Mouse (Mus musculus) ES-Bruce4 (cell line): ENCODE data around the gene Akap7. TPM values are rescaled to one million over a fixed set of nuclear protein-coding genes. Genes with fewer than 3 reads are reported as not detected.
"Not testable (repeated sequence)": the region's sequence is repeated elsewhere in the genome, so short reads cannot be mapped to it uniquely, and the experiment has no call there.

ENCODE experiments used
- H3K27ac ChIP-seq: 2 replicates; pipeline ENCODE4 v1.5.1; 2012; ENCODE audit warnings: low read length, inconsistent platforms; ENCODE audit not compliant: insufficient read depth
- H3K27me3 ChIP-seq: 2 replicates; pipeline ENCODE4 v1.6.1; 2012; ENCODE audit warnings: mild to moderate bottlenecking, low read length, inconsistent platforms; ENCODE audit not compliant: control insufficient read depth, poor library complexity, insufficient read depth, severe bottlenecking
- H3K36me3 ChIP-seq: 2 replicates; pipeline ENCODE4 v1.6.1; 2012; ENCODE audit warnings: inconsistent platforms, mild to moderate bottlenecking, low read length, moderate library complexity; ENCODE audit not compliant: control insufficient read depth, poor library complexity, insufficient read depth, severe bottlenecking
- H3K4me1 ChIP-seq: one replicate; pipeline ENCODE4 v1.8.1; 2011; ENCODE audit warnings: low read length; ENCODE audit not compliant: control insufficient read depth, insufficient read depth
- H3K4me3 ChIP-seq: 2 replicates; pipeline ENCODE4 v1.5.1; 2011; ENCODE audit warnings: low read depth, mild to moderate bottlenecking, low read length
- H3K9ac ChIP-seq: 2 replicates; pipeline ENCODE4 v1.6.1; 2012; ENCODE audit warnings: low read depth, mild to moderate bottlenecking, inconsistent platforms; ENCODE audit not compliant: poor library complexity, severe bottlenecking
- H3K9me3 ChIP-seq: replicated peaks from 2 replicates; pipeline ENCODE4 v1.6.1; 2012; ENCODE audit warnings: mild to moderate bottlenecking, low read length, inconsistent platforms; ENCODE audit not compliant: control insufficient read depth, poor library complexity, insufficient read depth, severe bottlenecking
- CTCF ChIP-seq: IDR thresholded peaks from one replicate; pipeline ENCODE4 v1.8.1; 2011; ENCODE audit warnings: low read depth, low read length
- EP300 ChIP-seq: IDR thresholded peaks from 2 replicates; pipeline ENCODE4 v1.6.1; 2011; ENCODE audit warnings: low read depth, low read length; ENCODE audit not compliant: insufficient read depth
- POLR2A ChIP-seq: IDR thresholded peaks from one replicate; pipeline ENCODE4 v1.8.1; 2011; ENCODE audit warnings: low read length; ENCODE audit not compliant: insufficient read depth
- polyA plus RNA-seq: library from polyadenylated mRNA; stranded (reverse); fragments of >200 nt; gene quantifications from 2 replicates; pipeline ENCODE4 v1.2.4, GENCODE M21; 2011; ENCODE audit warnings: low read depth; ENCODE audit not compliant: missing spikeins, insufficient read depth, insufficient read length

The Akap7 gene
- polyA plus RNA-seq, 1 experiment = 69.8 TPM

- Histone ChIP-seq H3K9ac (no peak overlapping the region), H3K9me3 (peaks cover 3% of the 10 kb centered on the region; the same call in 1 of the 2 replicates), H3K36me3 (no peaks in the 10 kb centered on the region), H3K27me3 (no peaks in the 10 kb centered on the region), H3K27ac (no peak overlapping the region), H3K4me3 (no peak overlapping the region), H3K4me1 (peaks cover 2% of the 10 kb centered on the region)
- no peak for TF ChIP-seq EP300
- no peak for TF ChIP-seq POLR2A
- no peak for TF ChIP-seq CTCF
Observed at GRCm38 (mm10) chr10:25191166-25191565, 116.5 kb downstream of the Akap7 start.

DNA sequence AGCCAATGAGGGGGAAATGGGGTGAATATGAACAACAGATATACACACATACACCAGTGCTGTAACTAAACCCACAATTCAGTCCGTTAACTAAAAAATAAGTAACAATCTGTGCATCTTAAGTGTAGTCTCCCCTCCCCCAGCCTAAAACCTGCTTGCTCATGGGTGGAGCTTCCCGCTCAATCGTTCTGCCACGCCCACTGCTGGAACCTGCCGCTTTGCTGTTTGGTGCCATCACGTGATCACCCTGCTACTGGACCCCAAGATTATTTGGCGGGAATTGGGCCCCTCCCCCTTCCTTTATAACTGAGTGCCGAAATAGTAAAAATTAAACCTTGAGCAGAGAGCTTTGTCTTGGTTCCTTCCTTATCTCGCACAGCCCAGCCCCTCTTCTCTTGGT lies 121.4 kb downstream of the Akap7 start:
- TF ChIP-seq EP300 = 0 out of 2 replicates have a peak, but pooled peaks have one; percentile 45
- not testable (repeated sequence) for H3K4me1 ChIP-seq, H3K4me3 ChIP-seq, H3K27me3 ChIP-seq, H3K9ac ChIP-seq, H3K36me3 ChIP-seq, H3K9me3 ChIP-seq, H3K27ac ChIP-seq

- Histone ChIP-seq H3K9me3 (no peaks in the 10 kb centered on the region), H3K36me3 (no peaks in the 10 kb centered on the region), H3K27me3 (no peaks in the 10 kb centered on the region), H3K27ac (peak overlapping the region; percentile 4; the same call in 1 of the 2 replicates), H3K9ac (no peak overlapping the region), H3K4me1 (no peaks in the 10 kb centered on the region), H3K4me3 (no peak overlapping the region)
- TF ChIP-seq EP300 = no peak
- no peak for TF ChIP-seq POLR2A
Observed at GRCm38 (mm10) chr10:25185691-25186090, 122.0 kb downstream of the Akap7 start.

DNA sequence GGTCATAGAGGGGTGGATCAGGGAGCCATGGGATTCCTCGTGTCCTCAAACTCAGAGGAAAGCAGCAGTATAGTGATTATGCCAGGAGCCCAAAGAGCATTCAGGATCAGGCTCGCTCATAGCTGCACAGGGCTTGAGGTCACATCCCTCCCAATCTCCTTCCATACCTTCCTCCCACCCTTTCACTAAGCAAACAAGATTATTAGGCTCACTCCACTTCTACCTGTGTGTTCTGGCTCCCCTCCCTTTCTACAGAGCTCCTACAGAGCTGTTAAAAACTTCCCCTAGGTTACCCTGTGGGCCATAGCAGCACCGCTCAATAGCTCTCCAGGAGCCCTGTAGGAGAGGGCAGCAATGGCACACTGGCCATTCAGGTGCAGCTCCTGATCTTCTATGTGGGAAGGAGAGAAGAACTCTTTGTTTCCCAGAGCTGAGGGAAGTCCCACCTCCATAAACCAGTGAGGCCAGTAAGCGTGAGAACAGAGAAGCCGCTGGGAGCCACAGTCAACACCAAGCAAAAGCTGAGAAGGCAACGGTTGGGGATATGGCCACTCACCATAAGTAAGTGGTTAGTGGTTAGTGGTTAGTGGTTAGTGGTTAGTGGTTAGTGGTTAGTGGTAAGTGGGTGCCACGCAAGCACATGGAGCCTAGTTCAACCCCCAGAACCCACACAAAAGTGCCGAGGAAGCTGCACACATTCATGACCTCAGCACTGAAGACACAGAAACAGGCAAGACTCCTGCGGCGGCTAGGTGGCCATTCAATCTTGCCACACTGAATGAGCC lies 122.7 kb downstream of the Akap7 start:
- no peak overlapping the region for H3K4me3 ChIP-seq
- no peak overlapping the region for H3K27ac ChIP-seq
- H3K9me3 ChIP-seq = no peaks in the 10 kb centered on the region
- H3K9ac ChIP-seq = no peak overlapping the region
- H3K36me3 ChIP-seq = no peaks in the 10 kb centered on the region
- H3K27me3 ChIP-seq = no peaks in the 10 kb centered on the region
- H3K4me1 ChIP-seq = no peaks in the 10 kb centered on the region
- TF ChIP-seq EP300 (no peak), POLR2A (no peak), CTCF (no peak)

- Histone ChIP-seq H3K9me3 (no peaks in the 10 kb centered on the region), H3K4me3 (no peak overlapping the region), H3K36me3 (no peaks in the 10 kb centered on the region), H3K27me3 (no peaks in the 10 kb centered on the region), H3K27ac (no peak overlapping the region), H3K4me1 (no peaks in the 10 kb centered on the region), H3K9ac (no peak overlapping the region)
- TF ChIP-seq CTCF (no peak), EP300 (no peak), POLR2A (no peak)
Observed at GRCm38 (mm10) chr10:25183271-25183670, 124.4 kb downstream of the Akap7 start.

GRCm38 (mm10) chr10:25179030-25179429 lies 128.6 kb downstream of the Akap7 start:
- TF ChIP-seq EP300 = no peak
- no peak for TF ChIP-seq CTCF
- TF ChIP-seq POLR2A = no peak
- no peak overlapping the region for H3K9ac ChIP-seq

DNA sequence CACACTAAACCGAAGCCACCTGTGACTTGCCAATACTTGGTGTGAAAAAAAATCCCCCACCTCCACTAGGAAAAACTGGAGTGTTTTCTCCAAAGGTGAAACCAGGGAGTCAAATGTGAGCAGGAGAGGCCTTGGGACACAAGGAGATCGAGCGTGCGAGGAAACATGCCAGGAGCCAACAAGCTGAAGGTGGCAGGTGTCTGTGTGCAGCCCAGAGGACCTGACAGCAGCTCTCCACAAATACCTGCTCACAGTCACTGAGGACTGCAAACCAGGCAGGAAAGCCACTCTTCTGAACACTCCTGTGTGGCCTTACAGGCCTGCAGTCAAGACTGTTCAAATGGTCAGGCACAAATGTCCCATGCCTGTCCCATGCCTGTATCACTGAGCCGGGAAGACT lies 130.4 kb downstream of the Akap7 start:
- no peak overlapping the region for H3K27ac ChIP-seq
- no peaks in the 10 kb centered on the region for H3K9me3 ChIP-seq
- H3K4me3 ChIP-seq = no peak overlapping the region
- no peak overlapping the region for H3K9ac ChIP-seq
- no peaks in the 10 kb centered on the region for H3K4me1 ChIP-seq
- H3K27me3 ChIP-seq = no peaks in the 10 kb centered on the region
- H3K36me3 ChIP-seq = no peaks in the 10 kb centered on the region
- TF ChIP-seq POLR2A (no peak), CTCF (no peak), EP300 (no peak)

More at GRCm38 (mm10) chr10:25179030-25179429, 128.6 kb downstream of the Akap7 start:
- Histone ChIP-seq H3K9me3 (no peaks in the 10 kb centered on the region), H3K27me3 (no peaks in the 10 kb centered on the region), H3K4me3 (no peak overlapping the region), H3K27ac (no peak overlapping the region), H3K4me1 (no peaks in the 10 kb centered on the region), H3K36me3 (no peaks in the 10 kb centered on the region)
